Mouse (Mus musculus) liver, embryonic 13.5 days (tissue): ENCODE data around the gene Foxi1. TPM values are rescaled to one million over a fixed set of nuclear protein-coding genes. Genes with fewer than 3 reads are reported as not detected.
"Not testable (repeated sequence)": the region's sequence is repeated elsewhere in the genome, so short reads cannot be mapped to it uniquely, and the experiment has no call there.

ENCODE experiments used
- ATAC-seq: fragments of 200-750 bp; cut with Nextera tagmentation; 2 replicates; pipeline ENCODE4 v1.8.0; 2017; ENCODE audit warnings: low read depth, mild to moderate bottlenecking, moderate number of reproducible peaks, moderate library complexity
- DNase-seq: peaks from one replicate; pipeline ENCODE4 v3.0.0; 2022
- H3K27ac ChIP-seq: fragments of 300-500 bp; sonication (generic); 2 replicates; pipeline ENCODE4 v1.5.1; 2015; ENCODE audit warnings: moderate library complexity, mild to moderate bottlenecking, inconsistent platforms
- H3K27me3 ChIP-seq: fragments of 300-500 bp; sonication (generic); 2 replicates; pipeline ENCODE4 v1.6.1; 2015; ENCODE audit warnings: mild to moderate bottlenecking, inconsistent platforms
- H3K36me3 ChIP-seq: fragments of 300-500 bp; sonication (generic); 2 replicates; pipeline ENCODE4 v1.6.1; 2015; ENCODE audit warnings: mild to moderate bottlenecking, inconsistent platforms
- H3K4me1 ChIP-seq: fragments of 300-500 bp; sonication (generic); replicated peaks from 2 replicates; pipeline ENCODE4 v1.6.1; 2015; ENCODE audit warnings: inconsistent platforms
- H3K4me2 ChIP-seq: fragments of 300-500 bp; sonication (generic); 2 replicates; pipeline ENCODE4 v1.6.1; 2015; ENCODE audit warnings: inconsistent platforms, mild to moderate bottlenecking, moderate library complexity
- H3K4me3 ChIP-seq: fragments of 300-500 bp; sonication (generic); replicated peaks from 2 replicates; pipeline ENCODE4 v1.5.1; 2015; ENCODE audit warnings: mild to moderate bottlenecking, inconsistent platforms
- H3K9ac ChIP-seq: fragments of 300-500 bp; sonication (generic); 2 replicates; pipeline ENCODE4 v1.6.1; 2015; ENCODE audit warnings: mild to moderate bottlenecking, inconsistent platforms
- H3K9me3 ChIP-seq: fragments of 300-500 bp; sonication (generic); replicated peaks from 2 replicates; pipeline ENCODE4 v1.6.1; 2016; ENCODE audit warnings: inconsistent platforms
- WGBS: fragments of 180-500 bp; shearing (Covaris S2); methylation state at CpG from one replicate; pipeline ENCODE4 v1.1.7; 2015; ENCODE audit not compliant: insufficient replicate concordance; 5-methylcytosine and 5-hydroxymethylcytosine counted together
- polyA plus RNA-seq: library from polyadenylated mRNA; unstranded; fragments of >200 nt; fragmentation: Nextera tagmentation; extraction: Ambion mirVana; gene quantifications from 2 replicates; pipeline ENCODE4 v1.2.1, GENCODE M21; 2015

The Foxi1 gene
- not detected in 2 replicates for polyA plus RNA-seq

DNA sequence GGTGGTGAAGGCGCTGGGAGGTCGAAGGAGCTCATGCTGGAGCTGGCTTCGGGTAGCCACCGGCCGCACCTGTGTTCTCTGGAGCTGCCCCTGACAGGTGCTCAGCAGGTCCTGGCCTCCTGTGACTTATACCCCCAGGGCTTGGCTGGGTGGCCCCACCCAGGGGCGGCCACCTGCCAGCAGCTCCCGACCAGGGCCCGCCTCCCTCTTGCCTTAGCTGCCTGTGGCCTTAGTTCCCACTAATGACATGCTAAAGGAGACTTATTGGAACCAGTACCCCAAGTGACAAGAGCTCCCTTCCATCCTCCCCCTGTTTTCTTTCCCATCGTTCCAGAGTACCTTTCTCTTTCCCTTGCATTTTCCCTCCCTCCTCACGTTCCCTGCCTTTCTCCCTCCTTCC is at the start of gene Foxi1:
Foxi1 (minus strand) TSS at position 101 of the 400 bp plus-strand sequence.
- WGBS: 70% methylated on average over 10 of the region's 10 CpGs
- H3K4me3 ChIP-seq: no peak within 1 kb of the TSS
- no peak within 1 kb of the TSS for H3K27ac ChIP-seq
- no peaks in the 10 kb centered on the region for H3K27me3 ChIP-seq
- H3K4me2 ChIP-seq: no peak within 1 kb of the TSS
- no peaks in the 10 kb centered on the region for H3K4me1 ChIP-seq
- H3K9me3 ChIP-seq: no peaks in the 10 kb centered on the region
- ATAC-seq (no peak), DNase-seq (no peak)
- no peaks in the 10 kb centered on the region for H3K36me3 ChIP-seq
- no peak within 1 kb of the TSS for H3K9ac ChIP-seq

DNA sequence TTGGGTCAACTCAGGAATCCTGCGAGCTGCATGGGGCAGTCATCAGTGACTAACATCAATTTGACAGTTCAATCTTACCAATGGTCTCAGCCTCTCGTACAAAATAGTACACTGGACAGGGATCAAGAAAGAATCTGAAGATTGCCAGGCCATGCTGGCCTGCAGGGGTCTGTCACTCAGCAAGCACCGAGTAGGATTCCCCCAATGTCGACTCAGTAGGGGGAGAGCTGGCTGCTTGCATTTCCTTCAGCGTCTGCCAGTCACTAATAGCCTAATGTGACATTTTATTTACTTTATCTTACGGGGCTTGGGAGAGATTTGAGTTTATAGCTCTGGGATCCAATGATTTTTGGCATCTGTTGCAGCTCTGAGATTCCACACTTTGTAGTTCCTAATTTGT is 35.1 kb upstream of the Foxi1 start:
- H3K4me3 ChIP-seq: no peak overlapping the region
- H3K9ac ChIP-seq: no peak overlapping the region
- H3K9me3 ChIP-seq: no peaks in the 10 kb centered on the region
- DNase-seq (no peak), ATAC-seq (no peak)
- no peaks in the 10 kb centered on the region for H3K36me3 ChIP-seq
- no peak overlapping the region for H3K4me2 ChIP-seq
- no peak overlapping the region for H3K27ac ChIP-seq
- 42% methylated on average over 6 of the region's 6 CpGs for WGBS
- H3K4me1 ChIP-seq: no peaks in the 10 kb centered on the region
- H3K27me3 ChIP-seq: no peaks in the 10 kb centered on the region

DNA sequence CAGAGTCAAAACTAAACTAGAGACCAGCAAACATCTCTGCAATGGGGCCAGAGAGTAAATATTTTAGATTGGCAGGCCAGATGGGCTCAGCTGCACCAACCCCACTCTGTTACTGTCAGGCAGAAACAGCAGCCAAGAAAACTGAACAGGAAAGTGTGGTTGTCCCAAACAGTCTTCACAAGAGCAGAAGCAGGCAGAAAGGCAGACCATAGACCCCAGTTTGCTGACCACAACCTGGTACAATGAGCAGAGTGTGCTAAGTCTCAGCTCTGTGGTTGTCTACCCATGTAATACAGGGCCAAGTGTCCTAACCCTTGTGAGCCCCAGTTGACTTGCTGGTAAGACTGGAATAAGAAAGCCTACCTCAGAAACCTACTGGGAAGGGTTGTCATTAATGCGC is 32.4 kb upstream of the Foxi1 start:
- 84% methylated on average over 1 of the region's 1 CpGs for WGBS
- no peak overlapping the region for H3K4me3 ChIP-seq
- no peaks in the 10 kb centered on the region for H3K27me3 ChIP-seq
- H3K27ac ChIP-seq: no peak overlapping the region
- no peak overlapping the region for H3K4me2 ChIP-seq
- H3K9ac ChIP-seq: no peak overlapping the region
- H3K4me1 ChIP-seq: no peaks in the 10 kb centered on the region
- ATAC-seq: no peak
- no peaks in the 10 kb centered on the region for H3K36me3 ChIP-seq
- DNase-seq: no peak
- no peaks in the 10 kb centered on the region for H3K9me3 ChIP-seq

DNA sequence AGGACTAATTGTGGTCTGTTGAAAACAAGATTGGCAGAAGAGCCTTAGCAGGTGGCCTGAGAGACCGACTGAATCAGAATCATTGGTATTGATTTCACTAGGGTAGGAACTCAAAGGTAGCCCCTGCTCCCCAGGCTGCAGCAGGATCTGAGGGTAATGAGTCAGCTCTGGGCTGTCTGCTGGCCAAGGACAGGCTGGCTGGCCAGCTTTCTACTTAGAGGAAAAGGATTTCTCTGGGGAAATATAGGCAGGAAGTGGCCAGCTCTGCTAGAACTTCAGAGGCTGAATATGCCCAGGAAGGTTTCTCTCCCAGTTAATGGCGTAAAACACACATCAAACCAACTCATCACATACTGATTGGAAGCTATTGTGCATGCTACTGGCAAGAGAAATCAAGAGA is 31.8 kb upstream of the Foxi1 start:
- whole genome bisulfite sequencing: 57% methylated on average over 2 of the region's 2 CpGs
- H3K9me3 ChIP-seq: no peaks in the 10 kb centered on the region
- H3K4me2 ChIP-seq: no peak overlapping the region
- no peak overlapping the region for H3K9ac ChIP-seq
- H3K4me1 ChIP-seq: no peaks in the 10 kb centered on the region
- no peak overlapping the region for H3K4me3 ChIP-seq
- no peaks in the 10 kb centered on the region for H3K36me3 ChIP-seq
- H3K27me3 ChIP-seq: no peaks in the 10 kb centered on the region
- H3K27ac ChIP-seq: no peak overlapping the region
- DNase-seq (no peak), ATAC-seq (no peak)

DNA sequence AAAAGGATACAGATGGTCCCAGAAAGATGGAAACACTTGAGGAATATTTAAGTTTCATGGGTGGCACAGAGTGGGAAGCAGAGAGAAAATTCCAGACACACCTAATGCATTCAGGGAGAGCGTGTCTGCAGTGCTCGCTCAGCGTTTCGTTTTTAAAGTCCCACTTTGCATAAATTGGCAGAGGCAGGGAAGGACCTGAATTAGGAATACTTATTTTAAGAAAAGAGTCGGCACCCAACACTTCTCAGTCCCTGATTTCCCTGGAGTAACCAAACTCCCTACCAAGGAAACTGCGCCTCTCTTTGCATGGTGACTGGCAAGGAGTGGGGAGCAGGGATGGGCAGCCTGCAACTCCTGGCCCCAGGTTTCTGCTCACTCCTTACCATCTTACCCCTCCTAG is 29.0 kb upstream of the Foxi1 start:
- Histone ChIP-seq H3K9ac (no peak overlapping the region), H3K36me3 (no peaks in the 10 kb centered on the region), H3K4me1 (no peaks in the 10 kb centered on the region), H3K4me3 (no peak overlapping the region), H3K9me3 (no peaks in the 10 kb centered on the region), H3K27ac (no peak overlapping the region), H3K27me3 (no peaks in the 10 kb centered on the region), H3K4me2 (no peak overlapping the region)
- ATAC-seq (no peak), DNase-seq (no peak)
- WGBS: 72% methylated on average over 6 of the region's 6 CpGs

DNA sequence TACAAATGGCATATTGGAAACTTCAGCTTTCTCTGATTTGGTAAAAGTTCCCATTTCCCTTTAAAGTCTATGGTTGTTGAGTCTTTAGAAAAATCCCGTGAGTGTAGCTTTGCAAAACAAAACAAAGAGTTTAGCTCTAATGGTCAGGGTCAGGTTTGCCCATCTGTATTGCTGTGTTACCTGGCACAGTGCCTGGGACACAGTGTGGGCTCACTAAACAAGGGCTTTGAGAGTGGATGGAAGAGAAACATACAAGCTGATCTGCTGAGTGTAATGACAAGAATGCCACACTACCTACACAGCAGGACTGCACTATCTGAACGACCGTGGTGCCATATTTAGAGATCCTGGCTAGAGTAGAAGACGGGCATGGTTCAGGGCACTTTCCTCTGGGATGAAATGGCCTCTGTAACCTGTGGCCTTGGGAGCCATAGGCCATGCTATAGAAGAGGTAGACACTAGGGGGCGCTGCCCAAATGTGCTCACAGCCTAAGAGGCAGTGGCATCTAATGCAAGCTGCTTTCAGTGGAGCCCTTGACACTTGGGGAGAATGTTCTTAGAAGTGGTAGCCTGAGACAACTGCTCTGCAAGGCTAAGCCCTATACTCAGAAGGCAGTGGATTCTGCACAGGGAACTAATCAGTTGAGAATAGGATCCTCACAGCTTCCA is 28.3 kb upstream of the Foxi1 start:
- 42% methylated on average over 5 of the region's 5 CpGs for WGBS
- Histone ChIP-seq H3K4me2 (no peak overlapping the region), H3K36me3 (no peaks in the 10 kb centered on the region), H3K9me3 (no peaks in the 10 kb centered on the region), H3K27me3 (no peaks in the 10 kb centered on the region), H3K4me1 (no peaks in the 10 kb centered on the region), H3K27ac (no peak overlapping the region), H3K4me3 (no peak overlapping the region), H3K9ac (no peak overlapping the region)
- DNase-seq: no peak
- no peak for ATAC-seq

DNA sequence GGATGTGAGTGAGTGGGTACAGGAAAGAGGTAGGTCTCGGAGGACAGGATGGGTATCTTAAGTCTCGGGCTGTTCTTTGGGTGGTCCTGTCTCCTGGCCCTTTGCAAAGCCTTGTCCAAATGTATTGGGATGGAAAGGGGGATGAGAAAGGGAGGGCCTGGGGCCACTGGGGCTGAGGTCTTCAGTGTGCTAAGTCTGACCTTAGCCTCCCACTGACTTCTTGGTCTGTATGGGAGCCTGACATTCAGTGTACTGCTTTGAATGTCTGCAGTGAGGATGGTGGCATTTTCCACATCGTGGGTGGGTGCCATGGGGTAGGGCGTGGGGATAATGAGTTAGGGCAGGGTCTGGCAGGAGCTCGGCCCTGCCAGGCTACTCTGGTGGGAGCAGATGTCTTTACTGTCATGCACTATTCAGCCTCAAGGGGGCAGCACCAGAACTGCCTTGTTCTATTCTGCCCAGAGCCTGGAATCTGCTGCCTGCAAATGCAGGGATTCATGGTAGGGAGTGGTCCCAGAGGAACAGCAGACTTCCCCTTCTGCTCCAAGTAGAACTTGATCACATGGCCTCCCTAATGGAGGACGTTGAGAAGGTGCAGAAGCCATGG is 21.0 kb upstream of the Foxi1 start:
- Histone ChIP-seq H3K27me3 (no peaks in the 10 kb centered on the region), H3K36me3 (no peaks in the 10 kb centered on the region), H3K4me1 (no peaks in the 10 kb centered on the region), H3K4me3 (no peak overlapping the region), H3K9ac (no peak overlapping the region), H3K4me2 (no peak overlapping the region), H3K27ac (no peak overlapping the region), H3K9me3 (no peaks in the 10 kb centered on the region)
- 36% methylated on average over 6 of the region's 6 CpGs for WGBS
- ATAC-seq: no peak
- peak; percentile 17 for DNase-seq

DNA sequence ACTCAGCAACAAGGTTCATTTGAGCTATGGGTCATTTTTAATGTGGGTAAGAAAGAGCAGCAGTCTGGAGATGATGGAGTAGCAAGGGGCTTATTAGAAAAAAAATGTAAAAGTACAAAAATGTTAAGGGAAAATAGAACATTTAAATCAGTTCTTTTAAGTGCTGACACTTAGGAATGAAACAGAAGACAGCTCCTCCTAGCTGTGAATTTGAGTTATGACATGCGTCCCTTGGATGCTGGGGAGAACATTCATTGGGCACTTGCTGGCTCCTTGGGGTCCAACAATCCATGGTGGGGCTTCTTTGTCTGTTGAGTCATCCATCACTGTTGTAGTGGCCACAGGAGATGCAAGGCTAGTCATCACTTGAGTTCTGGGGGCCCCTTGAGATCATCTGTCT is 19.3 kb upstream of the Foxi1 start:
- Histone ChIP-seq H3K9ac (no peak overlapping the region), H3K4me3 (no peak overlapping the region), H3K4me1 (no peaks in the 10 kb centered on the region), H3K27me3 (no peaks in the 10 kb centered on the region), H3K4me2 (no peak overlapping the region), H3K9me3 (no peaks in the 10 kb centered on the region), H3K36me3 (no peaks in the 10 kb centered on the region), H3K27ac (no peak overlapping the region)
- no peak for DNase-seq
- WGBS: 46% methylated on average over 1 of the region's 1 CpGs
- ATAC-seq: no peak

DNA sequence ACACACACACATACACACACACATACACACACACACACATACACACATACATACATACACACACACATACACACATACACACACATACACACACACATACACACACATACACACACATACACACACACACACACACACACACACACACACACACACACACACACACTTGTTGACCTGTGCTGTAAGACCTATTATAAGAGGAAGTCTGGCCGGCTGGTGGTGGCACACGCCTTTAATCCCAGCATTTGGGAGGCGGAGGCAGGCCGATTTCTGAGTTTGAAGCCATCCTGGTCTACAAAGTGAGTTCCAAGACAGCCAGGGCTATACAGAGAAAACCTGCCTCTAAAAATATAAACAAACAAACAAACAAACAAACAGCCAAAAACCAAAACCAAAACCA is 12.7 kb upstream of the Foxi1 start:
- 59% methylated on average over 4 of the region's 4 CpGs for WGBS
- not testable (repeated sequence) for H3K27ac ChIP-seq, H3K4me3 ChIP-seq, H3K4me1 ChIP-seq, H3K27me3 ChIP-seq, DNase-seq, ATAC-seq, H3K9ac ChIP-seq, H3K36me3 ChIP-seq, H3K4me2 ChIP-seq, H3K9me3 ChIP-seq

DNA sequence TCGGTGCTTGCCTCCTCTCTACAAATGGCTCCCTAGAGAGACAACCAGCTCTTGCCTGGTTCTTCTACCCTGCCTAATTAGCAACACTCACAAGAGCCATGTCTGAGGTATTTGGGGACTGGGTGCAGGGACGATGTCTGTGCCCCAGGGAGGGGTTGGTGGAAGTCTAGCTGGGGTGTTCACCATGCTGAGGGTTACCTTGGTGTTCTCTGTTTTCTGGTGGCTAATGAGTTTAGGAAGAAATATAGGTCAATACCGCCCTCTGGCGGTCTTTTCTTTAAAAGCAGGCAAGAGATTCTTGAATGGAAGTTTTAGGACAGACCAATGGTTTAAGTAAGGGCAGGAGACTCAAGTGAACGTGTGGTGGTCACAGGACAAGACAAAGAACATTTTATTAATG is 5.0 kb upstream of the Foxi1 start:
- WGBS: 16% methylated on average over 5 of the region's 5 CpGs
- Histone ChIP-seq H3K36me3 (no peaks in the 10 kb centered on the region), H3K4me3 (no peak overlapping the region), H3K27ac (no peak overlapping the region), H3K27me3 (no peaks in the 10 kb centered on the region), H3K4me1 (no peaks in the 10 kb centered on the region), H3K4me2 (no peak overlapping the region), H3K9me3 (no peaks in the 10 kb centered on the region), H3K9ac (no peak overlapping the region)
- DNase-seq: no peak
- ATAC-seq: no peak

DNA sequence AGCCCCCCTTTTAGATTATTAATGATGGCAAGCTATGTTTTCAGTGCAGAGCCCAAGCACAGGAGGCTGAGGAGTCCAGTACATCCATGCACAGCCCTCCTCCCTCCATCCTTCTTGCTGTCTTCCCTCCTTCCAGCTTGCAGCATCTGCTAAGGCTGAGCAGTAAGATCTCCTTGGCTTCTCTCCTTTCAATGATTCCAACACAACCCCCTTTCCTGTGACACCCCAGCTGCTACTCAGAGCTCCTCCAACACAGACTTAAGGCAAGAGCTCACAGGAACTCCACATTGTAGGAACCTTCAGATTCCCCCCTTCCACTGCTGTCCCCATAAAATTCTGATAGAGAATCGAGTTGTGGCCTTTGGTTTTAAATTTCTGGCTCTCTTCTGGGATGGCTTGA is 5.1 kb downstream of the Foxi1 start:
- Histone ChIP-seq H3K9me3 (no peaks in the 10 kb centered on the region), H3K4me3 (no peak overlapping the region), H3K36me3 (no peaks in the 10 kb centered on the region), H3K27me3 (no peaks in the 10 kb centered on the region), H3K27ac (no peak overlapping the region), H3K4me1 (no peaks in the 10 kb centered on the region), H3K9ac (no peak overlapping the region), H3K4me2 (no peak overlapping the region)
- DNase-seq: no peak
- no peak for ATAC-seq
- WGBS: 25% methylated on average over 1 of the region's 1 CpGs

DNA sequence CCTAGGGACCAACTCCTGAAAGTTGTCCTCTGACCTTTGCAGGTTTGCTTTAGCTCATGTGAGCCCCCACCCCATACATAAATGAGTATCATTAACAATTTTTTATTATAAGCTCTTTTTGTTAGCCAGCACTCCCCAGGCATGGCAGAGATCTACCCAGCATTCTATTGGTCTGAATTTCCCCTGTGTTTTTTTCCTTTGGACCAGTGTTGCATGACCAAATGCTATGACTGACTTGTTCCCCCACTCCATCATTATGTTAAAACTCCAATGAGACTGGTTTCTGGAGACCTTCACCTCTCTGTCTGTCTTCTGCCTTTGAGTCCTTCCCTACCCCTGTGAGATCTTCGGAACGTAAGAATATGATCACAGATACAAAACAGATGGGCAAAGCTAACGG is 12.7 kb downstream of the Foxi1 start:
- H3K4me3 ChIP-seq: no peak overlapping the region
- no peaks in the 10 kb centered on the region for H3K4me1 ChIP-seq
- ATAC-seq (no peak), DNase-seq (no peak)
- no peak overlapping the region for H3K9ac ChIP-seq
- no peaks in the 10 kb centered on the region for H3K36me3 ChIP-seq
- H3K27me3 ChIP-seq: no peaks in the 10 kb centered on the region
- 76% methylated on average over 3 of the region's 3 CpGs for WGBS
- no peaks in the 10 kb centered on the region for H3K9me3 ChIP-seq
- no peak overlapping the region for H3K27ac ChIP-seq
- no peak overlapping the region for H3K4me2 ChIP-seq
